Mouse (Mus musculus): Measurements from ENCODE around the gene Gm42878. TPM values are rescaled to one million over a fixed set of nuclear protein-coding genes. Genes with fewer than 3 reads are reported as not detected.

Gm42878 gene
- polyA plus RNA-seq, 1 experiment from 2014 or later, result not detected

DNA sequence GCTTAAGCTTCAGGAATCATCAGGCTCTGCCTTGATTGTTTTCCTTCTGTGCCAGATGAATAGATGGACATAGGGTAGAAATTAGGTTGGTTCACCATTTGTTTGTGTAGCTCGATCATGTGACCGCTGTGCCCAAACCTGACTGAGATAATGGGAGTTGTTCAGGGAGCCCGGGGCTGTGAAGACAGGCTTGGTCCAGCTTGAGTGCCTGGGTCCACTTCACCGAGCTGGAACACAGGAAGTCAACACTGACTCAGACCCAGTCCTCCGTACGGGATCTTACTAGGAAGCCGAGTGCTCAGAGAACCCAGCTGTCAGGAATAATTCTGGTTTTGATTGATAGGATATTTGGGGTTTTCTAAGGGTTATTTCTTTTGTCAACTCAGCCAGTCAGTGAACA lies 70.7 kb downstream of the Gm42878 start:
- Histone ChIP-seq H3K36me3 (no peaks in the 10 kb centered on the region), H3K9me3 (replicated peaks) (no peaks in the 10 kb centered on the region), H3K9ac (no peak overlapping the region), H3K27me3 (replicated peaks) (no peaks in the 10 kb centered on the region), H3K27ac (peak overlapping the region; percentile 80; the same call in 1 of the 2 replicates), H3K4me2 (no peak overlapping the region), H3K4me3 (no peak overlapping the region), H3K4me1 (peaks cover 65% of the 10 kb centered on the region)
- 72% methylated on average over 7 of the region's 7 CpGs for WGBS (ENCODE audit: insufficient replicate concordance)
- ATAC-seq, result no peak

DNA sequence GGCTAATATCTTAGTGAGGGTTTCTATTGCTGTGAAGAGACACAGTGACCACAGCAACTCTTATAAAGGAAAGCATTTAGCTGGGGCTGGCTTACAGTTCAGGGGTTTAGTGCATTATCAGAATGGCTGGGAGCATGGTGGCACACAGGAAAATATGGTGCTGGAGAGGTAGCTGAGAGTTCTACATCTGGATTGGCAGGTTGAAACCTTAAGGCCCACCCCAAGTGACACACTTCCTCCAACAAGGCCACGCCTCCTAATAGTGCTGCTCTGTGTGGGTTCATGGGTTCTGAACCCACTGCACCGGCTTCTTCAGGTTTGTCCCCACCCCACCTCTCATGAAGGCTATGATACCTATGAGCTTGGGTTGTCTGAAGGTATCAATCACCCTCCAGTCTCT lies 72.9 kb downstream of the Gm42878 start:
- no peaks in the 10 kb centered on the region for H3K36me3 ChIP-seq
- no peak for ATAC-seq
- H3K4me3 ChIP-seq, result no peak overlapping the region
- 0 out of 2 replicates have a peak overlapping the region, but pooled peaks have one; percentile 3 for H3K27ac ChIP-seq
- WGBS (ENCODE audit: insufficient replicate concordance), result 50% methylated on average over 2 of the region's 2 CpGs
- no peak overlapping the region for H3K9ac ChIP-seq
- H3K9me3 ChIP-seq (replicated peaks), result no peaks in the 10 kb centered on the region
- H3K4me2 ChIP-seq, result no peak overlapping the region
- no peaks in the 10 kb centered on the region for H3K27me3 ChIP-seq (replicated peaks)
- peaks cover 70% of the 10 kb centered on the region for H3K4me1 ChIP-seq

DNA sequence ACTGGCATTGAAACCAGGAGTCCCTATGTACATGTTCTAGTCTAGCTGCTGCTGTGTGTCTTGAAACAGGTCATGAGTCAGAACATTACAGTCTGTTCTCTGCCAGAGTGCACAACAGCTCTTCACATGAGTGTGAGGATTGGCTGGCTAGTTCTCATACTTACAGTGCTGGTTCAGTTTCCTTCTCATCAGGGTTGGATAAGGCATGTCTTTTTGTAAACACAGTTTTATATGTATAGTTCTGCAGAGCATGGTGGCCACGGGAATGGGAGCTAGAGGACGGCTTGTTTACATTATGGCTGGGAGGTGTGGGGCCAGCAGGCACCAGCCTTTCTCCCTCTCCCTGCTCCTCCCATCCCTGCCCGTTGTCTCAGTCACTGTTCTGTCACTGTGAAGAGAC lies 75.7 kb downstream of the Gm42878 start:
- Histone ChIP-seq H3K27ac (0 out of 2 replicates have a peak overlapping the region, but pooled peaks have one; percentile 8), H3K9me3 (replicated peaks) (no peaks in the 10 kb centered on the region), H3K9ac (no peak overlapping the region), H3K4me3 (no peak overlapping the region), H3K4me1 (peaks cover 44% of the 10 kb centered on the region), H3K36me3 (no peaks in the 10 kb centered on the region), H3K27me3 (replicated peaks) (no peaks in the 10 kb centered on the region), H3K4me2 (no peak overlapping the region)
- WGBS (ENCODE audit: insufficient replicate concordance), result 33% methylated on average over 3 of the region's 3 CpGs
- ATAC-seq, result no peak

Other genes with a start within 250 kb of the Gm42878 start
- 23.7 and 25.7 TPM in 2 replicates for gene Trafd1, start 159.8 kb downstream of the Gm42878 start, polyA plus RNA-seq (2016; fragmentation: Nextera tagmentation; extraction: Ambion mirVana)
- 41.2 and 42.7 TPM in 2 replicates for gene Naa25, start 147.5 kb downstream of the Gm42878 start, polyA plus RNA-seq (2016; fragmentation: Nextera tagmentation; extraction: Ambion mirVana)
- gene Tmem116, start 93.6 kb downstream of the Gm42878 start, polyA plus RNA-seq (2016; fragmentation: Nextera tagmentation; extraction: Ambion mirVana), result 0.64 and 0.74 TPM in 2 replicates
- gene Erp29, start 93.0 kb downstream of the Gm42878 start, polyA plus RNA-seq (2016; fragmentation: Nextera tagmentation; extraction: Ambion mirVana), result 103 TPM in 2 replicates
- gene Adam1b, start 42.0 kb downstream of the Gm42878 start, polyA plus RNA-seq (2016; fragmentation: Nextera tagmentation; extraction: Ambion mirVana), result not detected in 2 replicates
- gene Adam1a, start within 50 bp of the Gm42878 start, polyA plus RNA-seq (2016; fragmentation: Nextera tagmentation; extraction: Ambion mirVana), result 0.26 and 0.54 TPM in 2 replicates
- gene Mapkapk5, start 423 bp upstream of the Gm42878 start, polyA plus RNA-seq (2016; fragmentation: Nextera tagmentation; extraction: Ambion mirVana), result 33.6 and 35.8 TPM in 2 replicates
- gene Aldh2, start 48.3 kb upstream of the Gm42878 start, polyA plus RNA-seq (2016; fragmentation: Nextera tagmentation; extraction: Ambion mirVana), result 143 and 146 TPM in 2 replicates
- 1.6 and 1.9 TPM in 2 replicates for gene Acad12, start 73.5 kb upstream of the Gm42878 start, polyA plus RNA-seq (2016; fragmentation: Nextera tagmentation; extraction: Ambion mirVana)
- 2.5 and 2.6 TPM in 2 replicates for gene Acad10, start 115.0 kb upstream of the Gm42878 start, polyA plus RNA-seq (2016; fragmentation: Nextera tagmentation; extraction: Ambion mirVana)
- 35.1 and 36.6 TPM in 2 replicates for gene Brap, start 115.1 kb upstream of the Gm42878 start, polyA plus RNA-seq (2016; fragmentation: Nextera tagmentation; extraction: Ambion mirVana)
- 40.5 and 40.8 TPM in 2 replicates for gene Atxn2, start 165.9 kb upstream of the Gm42878 start, polyA plus RNA-seq (2016; fragmentation: Nextera tagmentation; extraction: Ambion mirVana)